Mouse (Mus musculus) mammary gland, adult 2 months (tissue): ENCODE data around the gene Sult1a1. TPM values are rescaled to one million over a fixed set of nuclear protein-coding genes. Genes with fewer than 3 reads are reported as not detected.

ENCODE experiments used
- polyA plus RNA-seq: library from polyadenylated mRNA; depleted of rRNA; stranded (reverse); fragments of >200 nt; gene quantifications from 2 replicates; pipeline ENCODE4 v1.2.3, GENCODE M21; 2012; ENCODE audit warnings: low replicate concordance; rRNA removed

Sult1a1 gene
- 130 and 194 TPM in 2 replicates for polyA plus RNA-seq

DNA sequence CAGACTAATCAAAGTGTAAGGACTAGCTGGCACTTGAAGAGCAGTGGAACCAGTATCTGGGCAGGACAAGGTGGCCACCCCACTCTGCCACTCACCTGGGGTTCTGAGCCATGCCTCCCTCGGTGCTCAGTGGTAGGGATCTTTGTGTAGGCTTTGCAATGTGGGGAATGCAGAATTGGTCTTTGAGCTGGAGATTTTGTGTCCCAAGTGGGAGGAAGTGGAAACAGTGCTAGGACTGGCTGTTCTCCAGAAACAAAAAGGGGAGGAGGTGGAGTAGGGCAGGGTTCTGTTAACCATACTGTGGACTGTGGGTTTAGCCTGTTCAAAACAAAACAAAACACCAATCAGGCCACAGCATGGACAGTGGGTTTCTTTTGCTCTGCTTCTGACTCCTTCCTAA is at the start of gene Sult1a1:
Gene Sult1a1 (minus strand): TSS at position 226 of the 400 bp plus-strand sequence.

DNA sequence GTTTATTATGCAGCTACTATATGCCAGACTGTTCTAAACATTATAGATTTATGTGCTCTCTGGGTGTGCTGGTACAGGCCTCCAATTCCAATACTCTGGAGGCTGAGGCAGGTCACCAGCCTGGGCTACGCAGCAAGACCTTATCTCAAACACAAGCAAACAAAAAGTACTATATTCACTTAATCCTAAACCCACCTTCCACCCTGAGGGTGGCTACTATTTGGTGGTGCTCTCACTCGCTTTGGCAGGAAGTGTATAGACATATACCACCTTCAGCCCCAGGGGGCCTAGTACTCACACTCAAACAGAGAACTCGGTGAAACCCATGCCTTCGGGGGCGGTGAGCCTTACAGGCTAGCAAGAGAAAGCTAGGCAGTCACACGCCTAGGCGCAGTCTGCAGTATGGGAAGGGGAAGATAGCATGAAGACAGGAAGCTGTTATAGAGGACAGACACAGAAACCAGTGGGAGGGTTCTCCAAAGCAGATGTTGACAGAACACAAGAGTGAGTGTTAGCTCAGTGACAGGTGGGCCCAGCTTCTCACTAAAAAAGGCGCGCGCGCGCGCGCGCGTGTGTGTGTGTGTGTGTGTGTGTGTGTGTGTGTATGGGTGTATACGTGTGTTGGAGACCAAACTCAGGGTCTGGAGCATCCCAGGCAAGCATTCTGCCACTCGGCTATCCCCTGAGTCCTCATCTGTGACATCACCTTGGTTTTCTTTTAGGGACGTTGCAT is 31.4 kb upstream of the Sult1a1 start, which contains the start of gene Coro1a:
Gene Coro1a (minus strand): TSS at position 346 of the 733 bp plus-strand sequence.

DNA sequence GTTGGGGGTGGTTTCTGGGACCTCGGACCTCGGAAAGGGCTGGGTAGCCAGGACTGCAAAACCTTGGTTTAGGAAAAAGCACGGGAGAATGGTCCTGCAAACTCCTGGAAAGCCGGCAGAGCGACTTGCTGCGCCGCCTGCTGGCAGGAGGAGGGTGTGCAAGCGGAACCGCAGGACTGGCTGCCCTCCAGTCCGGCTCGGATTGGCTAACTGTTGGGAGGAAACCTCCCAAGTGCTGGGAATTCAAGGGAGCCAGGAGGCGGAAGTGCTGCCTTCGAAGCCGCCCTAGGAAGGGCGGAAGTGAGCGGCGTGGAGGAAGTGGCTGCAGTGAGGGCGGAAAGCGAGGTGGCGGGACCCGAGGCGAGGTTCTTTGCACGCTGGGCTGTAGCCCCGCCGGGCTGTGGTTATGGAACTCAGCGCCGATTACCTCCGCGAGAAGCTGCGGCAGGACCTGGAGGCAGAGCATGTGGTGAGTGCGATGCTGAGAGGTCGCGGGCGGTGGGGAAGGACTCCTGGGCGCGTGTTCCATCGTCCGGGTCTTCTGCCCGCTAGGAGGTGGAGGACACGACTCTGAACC is 19.5 kb upstream of the Sult1a1 start, which contains the start of gene Slx1b:
Gene Slx1b (minus strand): TSS at position 154 of the 577 bp plus-strand sequence.

DNA sequence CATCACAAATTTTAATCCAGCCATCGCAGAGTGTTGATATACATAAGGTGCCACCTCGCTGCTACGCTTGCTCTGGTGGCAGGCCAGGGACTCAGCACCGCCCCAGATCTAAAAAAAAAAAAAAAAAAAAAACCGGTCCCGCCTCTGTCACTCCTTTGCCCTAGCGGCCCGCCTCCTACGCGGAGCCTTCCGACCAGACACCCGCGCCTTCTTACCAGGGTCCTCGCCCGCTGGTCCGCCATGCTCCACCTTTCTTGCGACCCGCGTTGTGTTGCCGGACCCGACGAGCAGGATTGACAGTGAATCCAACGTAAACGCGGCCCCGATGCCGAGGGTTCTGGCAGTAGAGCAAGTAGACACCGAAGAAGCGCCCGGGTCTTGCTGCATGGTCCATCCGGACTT is 19.0 kb upstream of the Sult1a1 start, which contains the start of gene Bola2:
Gene Bola2 (plus strand): TSS at position 192 of the 402 bp plus-strand sequence.

DNA sequence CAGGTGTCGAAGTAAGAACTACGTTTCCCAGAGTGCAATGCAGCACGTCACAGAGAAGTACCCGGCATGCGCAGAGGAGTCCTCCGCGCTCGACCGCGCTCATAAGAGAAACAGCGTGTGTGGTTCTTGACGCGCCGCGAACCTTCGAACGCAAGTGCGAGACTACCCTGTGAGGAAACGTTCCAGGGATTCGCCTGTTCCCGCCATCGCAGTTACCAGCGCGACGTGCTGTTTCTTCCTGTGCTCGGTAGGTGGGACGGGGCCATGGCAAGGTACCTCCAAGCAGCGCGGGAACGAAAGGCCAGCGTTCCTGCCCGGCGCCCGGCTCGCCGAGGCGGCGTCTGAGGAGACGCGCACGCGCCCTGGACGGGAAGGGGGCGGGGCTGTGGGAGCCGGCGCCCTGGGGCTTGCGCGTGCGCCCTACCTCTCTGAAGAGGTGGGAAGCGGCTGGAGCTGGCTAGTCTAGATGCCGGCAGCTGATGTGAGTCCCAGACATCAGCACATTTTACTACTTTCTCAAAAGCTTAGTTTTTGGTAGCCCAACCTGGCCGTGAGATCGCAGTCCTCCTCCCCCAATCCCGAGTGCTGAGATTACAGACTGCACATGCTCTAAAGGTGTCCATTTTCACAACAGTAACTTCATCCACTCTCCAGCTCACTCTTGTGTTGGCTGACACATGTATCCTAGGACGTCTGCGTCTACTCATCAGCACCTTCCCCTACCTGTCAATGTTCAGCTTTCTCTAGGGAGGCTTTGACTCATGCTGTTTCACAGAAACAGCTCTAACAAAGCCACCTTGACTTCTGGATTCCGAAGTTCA is 26.8 kb downstream of the Sult1a1 start, which contains the start of gene Sgf29:
Gene Sgf29 (plus strand): TSS at position 79 of the 821 bp plus-strand sequence.

DNA sequence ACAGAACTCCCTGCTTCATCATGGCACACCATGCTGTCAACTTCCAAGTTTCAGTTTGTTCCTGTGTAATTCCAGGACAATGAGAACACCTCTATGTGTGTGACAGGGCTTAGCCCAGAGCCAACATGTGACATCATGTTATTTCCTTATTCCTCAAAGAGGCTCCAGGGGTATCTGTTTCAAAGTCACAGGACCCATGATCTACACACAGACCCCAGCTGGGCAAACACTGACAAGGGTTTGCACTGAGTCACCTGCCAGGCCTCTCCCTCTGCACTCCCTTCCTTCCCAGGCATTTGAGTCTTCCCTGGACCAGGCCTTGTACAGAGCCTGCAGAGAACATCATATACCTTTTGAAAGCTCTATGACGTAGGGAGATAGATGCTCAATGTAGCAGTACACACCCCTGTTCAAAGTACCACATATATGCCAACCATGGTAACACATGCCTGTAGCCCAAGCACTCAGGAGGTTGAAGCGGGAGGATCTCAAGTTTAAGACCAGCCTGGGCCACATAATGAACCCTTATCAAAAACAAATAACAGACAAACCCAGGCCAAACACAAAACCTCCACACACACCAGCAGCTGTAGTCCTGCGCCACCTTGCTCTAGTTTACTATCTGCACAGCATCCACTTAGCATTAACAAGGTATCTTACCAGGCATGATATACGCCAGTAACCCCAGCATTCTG is 45.3 kb downstream of the Sult1a1 start, which contains the start of gene Nupr1:
Gene Nupr1 (minus strand): TSS at position 38 of the 695 bp plus-strand sequence.

Other genes with a start within 250 kb of the Sult1a1 start
- 28.7 and 43.5 TPM in 2 replicates for gene Rabep2, start 247.7 kb downstream of the Sult1a1 start, polyA plus RNA-seq
- gene Atp2a1, start 213.3 kb downstream of the Sult1a1 start, polyA plus RNA-seq = 2.1 and 8,579 TPM in 2 replicates
- 72.9 and 90.1 TPM in 2 replicates for gene Sh2b1, start 201.0 kb downstream of the Sult1a1 start, polyA plus RNA-seq
- 127 and 145 TPM in 2 replicates for gene Tufm, start 189.1 kb downstream of the Sult1a1 start, polyA plus RNA-seq
- gene Atxn2l, start 173.0 kb downstream of the Sult1a1 start, polyA plus RNA-seq = 133 and 391 TPM in 2 replicates
- 90.1 and 104 TPM in 2 replicates for gene Eif3c, start 110.0 kb downstream of the Sult1a1 start, polyA plus RNA-seq
- gene Apobr, start 91.5 kb downstream of the Sult1a1 start, polyA plus RNA-seq = 10.8 and 21.5 TPM in 2 replicates
- gene Cln3, start 90.6 kb downstream of the Sult1a1 start, polyA plus RNA-seq = 100 and 141 TPM in 2 replicates
- 0.85 and 1.1 TPM in 2 replicates for gene Il27, start 81.5 kb downstream of the Sult1a1 start, polyA plus RNA-seq
- 40.6 and 61.2 TPM in 2 replicates for gene Nupr1, start 45.6 kb downstream of the Sult1a1 start, polyA plus RNA-seq
- gene Sgf29, start 27.1 kb downstream of the Sult1a1 start, polyA plus RNA-seq = 71.7 and 78.0 TPM in 2 replicates
- 29.7 and 49.0 TPM in 2 replicates for gene Bola2, start 19.0 kb upstream of the Sult1a1 start, polyA plus RNA-seq
- 27.3 and 33.4 TPM in 2 replicates for gene Slx1b, start 19.4 kb upstream of the Sult1a1 start, polyA plus RNA-seq
- 442 and 1,092 TPM in 2 replicates for gene Coro1a, start 31.4 kb upstream of the Sult1a1 start, polyA plus RNA-seq
- gene Mapk3, start 83.2 kb upstream of the Sult1a1 start, polyA plus RNA-seq = 204 and 252 TPM in 2 replicates
- gene Gdpd3, start 89.9 kb upstream of the Sult1a1 start, polyA plus RNA-seq = 40.1 and 57.3 TPM in 2 replicates
- 391 and 922 TPM in 2 replicates for gene Ypel3, start 100.5 kb upstream of the Sult1a1 start, polyA plus RNA-seq
- 11.6 and 16.3 TPM in 2 replicates for gene Tbx6, start 105.1 kb upstream of the Sult1a1 start, polyA plus RNA-seq
- gene Ppp4c, start 116.1 kb upstream of the Sult1a1 start, polyA plus RNA-seq = 180 and 199 TPM in 2 replicates
- 44.5 and 50.4 TPM in 2 replicates for gene Fam57b, start 121.2 kb upstream of the Sult1a1 start, polyA plus RNA-seq
- gene 4930451I11Rik, start 155.2 kb upstream of the Sult1a1 start, polyA plus RNA-seq = not detected in 2 replicates
- 0.04 TPM in 1 of 2 replicates, not detected in the other for gene Doc2a, start 171.0 kb upstream of the Sult1a1 start, polyA plus RNA-seq
- 2.8 and 3.3 TPM in 2 replicates for gene Hirip3, start 185.5 kb upstream of the Sult1a1 start, polyA plus RNA-seq
- 67.6 and 89.1 TPM in 2 replicates for gene Ino80e, start 185.9 kb upstream of the Sult1a1 start, polyA plus RNA-seq
- 75.5 and 171 TPM in 2 replicates for gene Taok2, start 208.3 kb upstream of the Sult1a1 start, polyA plus RNA-seq
- 96.1 and 130 TPM in 2 replicates for gene Tmem219, start 246.5 kb upstream of the Sult1a1 start, polyA plus RNA-seq